Mouse (Mus musculus) heart, embryonic 15.5 days (tissue): ENCODE data around the gene Xkr7. TPM values are rescaled to one million over a fixed set of nuclear protein-coding genes. Genes with fewer than 3 reads are reported as not detected.

Experiments used
- ATAC-seq: fragments of 200-750 bp; cut with Nextera tagmentation; replicated peaks from 2 replicates; pipeline ENCODE4 v1.8.0; 2017; ENCODE audit warnings: low read depth, moderate TSS enrichment; ENCODE audit not compliant: insufficient number of reproducible peaks, insufficient read depth, low FRiP score
- H3K27ac ChIP-seq: fragments of 300-500 bp; sonication (generic); 2 replicates; pipeline ENCODE4 v1.5.1; 2015; ENCODE audit warnings: mild to moderate bottlenecking, inconsistent platforms
- H3K27me3 ChIP-seq: fragments of 300-500 bp; sonication (generic); 2 replicates; pipeline ENCODE4 v1.6.1; 2015; ENCODE audit warnings: inconsistent platforms
- H3K36me3 ChIP-seq: fragments of 300-500 bp; sonication (generic); 2 replicates; pipeline ENCODE4 v1.6.1; 2015; ENCODE audit warnings: mild to moderate bottlenecking, inconsistent platforms
- H3K4me1 ChIP-seq: fragments of 300-500 bp; sonication (generic); replicated peaks from 2 replicates; pipeline ENCODE4 v1.6.1; 2015; ENCODE audit warnings: inconsistent platforms
- H3K4me2 ChIP-seq: fragments of 300-500 bp; sonication (generic); 2 replicates; pipeline ENCODE4 v1.6.1; 2015; ENCODE audit warnings: inconsistent platforms, mild to moderate bottlenecking, moderate library complexity
- H3K4me3 ChIP-seq: fragments of 300-500 bp; sonication (generic); 2 replicates; pipeline ENCODE4 v1.5.1; 2015; ENCODE audit warnings: mild to moderate bottlenecking, inconsistent platforms
- H3K9ac ChIP-seq: fragments of 300-500 bp; sonication (generic); 2 replicates; pipeline ENCODE4 v1.6.1; 2015; ENCODE audit warnings: mild to moderate bottlenecking, inconsistent platforms
- H3K9me3 ChIP-seq: fragments of 300-500 bp; sonication (generic); replicated peaks from 2 replicates; pipeline ENCODE4 v1.6.1; 2016; ENCODE audit warnings: inconsistent platforms
- WGBS: fragments of 180-500 bp; shearing (Covaris S2); methylation state at CpG from one replicate; pipeline ENCODE4 v1.1.7; 2015; ENCODE audit warnings: mixed read lengths; 5-methylcytosine and 5-hydroxymethylcytosine counted together
- polyA plus RNA-seq: library from polyadenylated mRNA; unstranded; fragments of >200 nt; fragmentation: Nextera tagmentation; extraction: Ambion mirVana; gene quantifications from 2 replicates; pipeline ENCODE4 v1.2.1, GENCODE M21; 2015

Xkr7 gene
- polyA plus RNA-seq, 1 experiment from 2014 or later: not detected

GRCm38 (mm10) chr2:153055270-153055920 lies 23.7 kb downstream of the Xkr7 start:
- no peak for ATAC-seq
- H3K9me3 ChIP-seq: no peaks in the 10 kb centered on the region
- no peak overlapping the region for H3K4me3 ChIP-seq
- H3K4me1 ChIP-seq: no peaks in the 10 kb centered on the region
- H3K27me3 ChIP-seq: peaks cover 60% of the 10 kb centered on the region
- 52% methylated on average over 6 of the region's 6 CpGs for WGBS
- no peaks in the 10 kb centered on the region for H3K36me3 ChIP-seq
- H3K27ac ChIP-seq: no peak overlapping the region
- no peak overlapping the region for H3K9ac ChIP-seq
- no peak overlapping the region for H3K4me2 ChIP-seq

DNA sequence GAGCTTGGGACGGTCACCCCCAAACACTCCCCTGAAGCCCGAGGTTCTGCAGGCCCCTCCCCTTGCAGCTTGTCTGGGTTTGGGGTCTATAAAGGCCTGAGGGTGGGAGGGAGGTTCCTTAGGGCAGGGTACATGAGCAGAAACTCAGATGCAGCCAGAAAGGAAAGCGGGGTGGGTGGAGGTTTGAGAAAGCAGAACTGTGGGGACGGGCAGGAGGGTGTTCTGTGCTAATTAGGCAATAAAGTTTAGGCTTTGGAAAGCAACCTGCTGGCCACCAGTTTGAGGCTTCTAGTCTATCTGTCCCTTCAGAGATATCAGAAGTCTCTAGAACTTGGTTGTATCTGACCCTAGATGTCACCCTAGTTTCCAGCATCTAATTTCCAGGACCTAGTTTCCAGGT lies 26.7 kb downstream of the Xkr7 start:
- Histone ChIP-seq H3K27ac (no peak overlapping the region), H3K36me3 (no peaks in the 10 kb centered on the region), H3K27me3 (peaks cover 31% of the 10 kb centered on the region), H3K4me3 (no peak overlapping the region), H3K9ac (no peak overlapping the region), H3K4me1 (no peaks in the 10 kb centered on the region), H3K9me3 (no peaks in the 10 kb centered on the region), H3K4me2 (no peak overlapping the region)
- 58% methylated on average over 4 of the region's 4 CpGs for WGBS
- ATAC-seq: no peak

DNA sequence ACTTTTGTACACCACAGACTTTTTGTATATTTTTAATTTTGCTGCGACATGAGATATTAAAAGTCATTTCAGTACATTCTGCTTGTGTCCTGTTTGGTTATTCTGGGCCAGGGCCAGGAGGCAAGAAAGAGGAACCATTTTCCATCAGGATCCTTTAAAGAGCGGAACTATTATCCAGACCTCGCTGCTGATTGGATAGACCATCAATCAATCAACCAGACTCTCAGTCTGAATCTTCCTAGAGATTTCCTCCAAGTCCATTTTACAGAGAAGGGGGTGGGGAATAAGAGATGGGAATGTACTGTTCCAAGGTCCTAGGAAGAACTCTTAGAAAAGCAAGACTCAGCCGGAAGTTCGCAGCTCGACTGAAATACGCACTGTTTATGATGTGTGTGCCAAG lies 28.6 kb downstream of the Xkr7 start:
- no peak overlapping the region for H3K9ac ChIP-seq
- H3K4me2 ChIP-seq: no peak overlapping the region
- no peak for ATAC-seq
- peaks cover 14% of the 10 kb centered on the region for H3K27me3 ChIP-seq
- WGBS: 74% methylated on average over 7 of the region's 7 CpGs
- H3K36me3 ChIP-seq: no peaks in the 10 kb centered on the region
- no peak overlapping the region for H3K4me3 ChIP-seq
- no peaks in the 10 kb centered on the region for H3K9me3 ChIP-seq
- H3K27ac ChIP-seq: no peak overlapping the region
- H3K4me1 ChIP-seq: no peaks in the 10 kb centered on the region

DNA sequence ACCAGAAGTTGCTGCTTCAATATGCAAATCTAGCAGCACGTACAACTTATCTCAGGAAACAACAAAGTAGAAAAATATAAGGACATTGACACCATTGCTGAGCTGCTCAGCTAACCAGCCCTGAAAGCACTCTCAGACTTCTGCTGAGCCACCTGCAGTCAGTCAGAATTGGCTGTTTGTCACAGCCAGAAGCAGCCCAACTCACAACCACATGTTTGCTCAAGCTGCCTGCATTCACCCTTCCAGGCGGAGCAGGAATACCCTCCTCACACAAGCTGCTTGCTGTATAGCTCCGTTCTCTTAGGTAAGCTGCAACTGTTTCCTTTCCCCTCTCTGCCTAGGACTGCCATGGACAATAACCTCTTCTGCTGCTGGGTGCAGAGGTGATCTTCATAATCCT lies 31.7 kb downstream of the Xkr7 start:
- peaks cover 30% of the 10 kb centered on the region for H3K27me3 ChIP-seq
- H3K9me3 ChIP-seq: no peaks in the 10 kb centered on the region
- no peaks in the 10 kb centered on the region for H3K4me1 ChIP-seq
- no peaks in the 10 kb centered on the region for H3K36me3 ChIP-seq
- no peak overlapping the region for H3K27ac ChIP-seq
- no peak overlapping the region for H3K4me3 ChIP-seq
- WGBS: 56% methylated on average over 3 of the region's 3 CpGs
- H3K4me2 ChIP-seq: no peak overlapping the region
- no peak overlapping the region for H3K9ac ChIP-seq
- no peak for ATAC-seq

- no peak overlapping the region for H3K4me2 ChIP-seq
- ATAC-seq: no peak
These were observed 32.7 kb downstream of the Xkr7 start for GRCm38 (mm10) chr2:153064190-153064970.

DNA sequence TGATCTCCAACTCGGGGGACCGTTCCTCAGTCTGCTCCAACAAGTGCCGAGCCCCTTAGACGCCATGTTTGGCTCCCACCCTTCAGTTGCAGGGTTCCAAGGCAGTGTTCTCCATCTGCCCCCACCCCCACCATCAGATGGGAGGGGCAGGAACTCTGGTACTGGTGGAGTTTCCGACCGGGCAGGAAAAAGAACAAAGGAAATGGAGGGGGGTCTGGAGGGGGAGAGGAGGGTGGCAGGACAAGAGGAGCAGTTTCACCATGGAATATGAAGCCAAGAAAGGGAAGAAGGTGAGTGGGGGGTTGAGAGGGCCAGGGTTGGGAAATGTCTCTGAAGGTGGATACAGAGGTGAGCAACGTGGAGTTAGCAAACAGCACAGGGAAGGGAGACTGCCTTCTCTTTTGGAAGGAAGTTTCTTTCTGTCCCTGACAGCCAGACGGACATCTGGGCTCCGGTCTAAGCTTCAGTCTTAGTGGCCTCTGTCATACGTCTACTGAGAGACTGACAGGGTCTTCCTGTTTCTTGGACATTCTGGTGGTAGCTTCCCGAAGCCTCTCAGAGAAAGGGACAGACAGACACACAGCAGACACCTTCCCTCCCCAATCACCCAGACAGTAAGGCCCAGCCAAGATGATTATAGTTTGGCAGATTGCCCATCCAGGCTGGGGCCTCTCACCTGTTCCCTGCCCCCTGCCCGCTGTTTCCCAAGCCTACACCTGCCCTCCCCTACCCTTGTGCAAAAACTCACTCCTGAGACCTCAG lies 34.3 kb downstream of the Xkr7 start, which contains the start of gene Ccm2l:
Ccm2l (plus strand) TSS at position 209 of the 762 bp plus-strand sequence.
- peak within 1 kb of the TSS; percentile 34 for H3K4me3 ChIP-seq
- peak; percentile 67 for ATAC-seq
- peaks cover 44% of the 10 kb centered on the region for H3K27me3 ChIP-seq
- 36% methylated on average over 12 of the region's 12 CpGs for WGBS
- H3K4me2 ChIP-seq: peak within 1 kb of the TSS; percentile 45
- peak within 1 kb of the TSS; percentile 15 for H3K9ac ChIP-seq
- no peaks in the 10 kb centered on the region for H3K36me3 ChIP-seq
- peak within 1 kb of the TSS; percentile 65 for H3K27ac ChIP-seq
- H3K9me3 ChIP-seq: no peaks in the 10 kb centered on the region
- 0 out of 2 replicates have a peak, but pooled peaks cover 4% of the 10 kb centered on the region for H3K4me1 ChIP-seq

More at GRCm38 (mm10) chr2:153064190-153064970, 32.7 kb downstream of the Xkr7 start:
- Histone ChIP-seq H3K9ac (no peak overlapping the region), H3K4me3 (no peak overlapping the region), H3K36me3 (no peaks in the 10 kb centered on the region), H3K27ac (0 out of 2 replicates have a peak overlapping the region, but pooled peaks have one; percentile 7), H3K27me3 (peaks cover 30% of the 10 kb centered on the region), H3K9me3 (no peaks in the 10 kb centered on the region), H3K4me1 (no peaks in the 10 kb centered on the region)
- 62% methylated on average over 9 of the region's 9 CpGs for WGBS

- Histone ChIP-seq H3K9me3 (no peaks in the 10 kb centered on the region), H3K36me3 (no peaks in the 10 kb centered on the region), H3K27me3 (peaks cover 54% of the 10 kb centered on the region), H3K4me2 (peak overlapping the region; percentile 45), H3K4me1 (peaks cover 10% of the 10 kb centered on the region), H3K4me3 (peak overlapping the region; percentile 34), H3K9ac (no peak overlapping the region), H3K27ac (peak overlapping the region; percentile 65; the same call in 1 of the 2 replicates)
- 47% methylated on average over 6 of the region's 6 CpGs for WGBS
- no peak for ATAC-seq
These were observed 35.3 kb downstream of the Xkr7 start for GRCm38 (mm10) chr2:153066991-153067390.

DNA sequence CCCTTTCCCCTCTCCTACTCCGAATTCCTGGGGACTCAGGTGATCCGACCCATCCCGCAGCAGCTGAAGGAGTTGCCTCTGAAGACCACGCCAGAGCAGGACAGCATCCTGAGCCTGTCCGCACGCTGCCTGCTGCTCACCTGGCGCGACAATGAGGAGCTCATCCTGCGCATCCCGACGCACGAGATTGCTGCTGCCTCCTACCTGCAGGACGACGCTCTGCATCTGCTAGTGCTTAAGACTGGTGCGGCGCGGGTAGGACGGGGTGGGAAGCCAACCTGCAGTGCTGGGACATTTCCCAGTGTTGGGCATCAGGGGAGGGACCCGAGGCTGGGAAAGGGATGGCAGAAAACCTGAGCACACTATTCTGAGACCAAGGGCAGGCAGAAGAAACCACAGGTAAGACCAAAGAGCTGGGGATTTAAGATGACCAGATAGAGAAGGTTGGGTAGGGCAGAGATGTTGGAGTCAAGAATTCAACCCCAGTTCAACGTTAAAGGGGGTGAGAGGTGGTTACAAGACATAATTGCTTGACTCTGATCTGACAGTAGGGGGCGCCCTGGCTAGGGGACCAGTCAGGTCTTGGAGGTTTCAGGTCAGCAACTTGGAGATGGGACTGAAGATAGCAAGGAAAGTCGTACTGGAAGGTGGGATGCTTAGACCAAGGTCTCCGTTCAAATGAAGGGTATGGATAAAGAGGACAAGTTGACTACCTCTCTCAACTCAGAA lies 39.3 kb downstream of the Xkr7 start:
- H3K9me3 ChIP-seq: no peaks in the 10 kb centered on the region
- no peak overlapping the region; the same call in 1 of the 2 replicates for H3K4me3 ChIP-seq
- no peaks in the 10 kb centered on the region for H3K36me3 ChIP-seq
- no peak for ATAC-seq
- 19% methylated on average over 23 of the region's 23 CpGs for WGBS
- H3K27me3 ChIP-seq: peaks cover 77% of the 10 kb centered on the region
- H3K4me1 ChIP-seq: peaks cover 12% of the 10 kb centered on the region
- H3K4me2 ChIP-seq: no peak overlapping the region
- H3K9ac ChIP-seq: no peak overlapping the region
- H3K27ac ChIP-seq: no peak overlapping the region

GRCm38 (mm10) chr2:153071491-153072184 lies 40.0 kb downstream of the Xkr7 start:
- peak overlapping the region; percentile 42 for H3K4me3 ChIP-seq
- H3K4me1 ChIP-seq: peaks cover 12% of the 10 kb centered on the region
- peaks cover 73% of the 10 kb centered on the region for H3K27me3 ChIP-seq
- no peak for ATAC-seq
- no peak overlapping the region for H3K27ac ChIP-seq
- H3K36me3 ChIP-seq: no peaks in the 10 kb centered on the region
- H3K9me3 ChIP-seq: no peaks in the 10 kb centered on the region
- H3K9ac ChIP-seq: peak overlapping the region; percentile 26; the same call in 1 of the 2 replicates
- 20% methylated on average over 66 of the region's 67 CpGs for WGBS
- peak overlapping the region; percentile 63 for H3K4me2 ChIP-seq

- Histone ChIP-seq H3K4me2 (no peak overlapping the region), H3K4me1 (peaks cover 12% of the 10 kb centered on the region), H3K27ac (no peak overlapping the region), H3K9me3 (no peaks in the 10 kb centered on the region), H3K4me3 (no peak overlapping the region), H3K9ac (no peak overlapping the region), H3K27me3 (peaks cover 52% of the 10 kb centered on the region), H3K36me3 (no peaks in the 10 kb centered on the region)
- 81% methylated on average over 10 of the region's 10 CpGs for WGBS
- ATAC-seq: no peak
These were observed 43.0 kb downstream of the Xkr7 start for GRCm38 (mm10) chr2:153074651-153075050.
